Mouse (Mus musculus) embryo, embryonic 11.5 days (tissue): ENCODE results near the gene Rapsn.

ENCODE experiments used
- DNase-seq: peaks from one replicate; pipeline ENCODE4 v3.0.0-alpha.2; 2012; ENCODE audit warnings: low read depth, low spot score

The Rapsn gene

GRCm38 (mm10) chr2:91080784-91081513, 45.5 kb downstream of the Rapsn start:
- DNase-seq, result no peak

GRCm38 (mm10) chr2:91081775-91082695, 46.6 kb downstream of the Rapsn start, which contains the start of gene Spi1:
Gene Spi1, plus strand, starts transcription at chr2:91082390.
- DNase-seq, result no peak

- DNase-seq, result no peak
Measured at GRCm38 (mm10) chr2:91082844-91083243, 47.4 kb downstream of the Rapsn start.

- DNase-seq, result no peak
Measured at GRCm38 (mm10) chr2:91083366-91083940, 48.0 kb downstream of the Rapsn start.

GRCm38 (mm10) chr2:91084179-91084820, 48.9 kb downstream of the Rapsn start:
- no peak for DNase-seq

- no peak for DNase-seq
Measured at GRCm38 (mm10) chr2:91085494-91086391, 50.3 kb downstream of the Rapsn start.

- no peak for DNase-seq
Measured at GRCm38 (mm10) chr2:91086392-91087237, 51.2 kb downstream of the Rapsn start.

- DNase-seq, result no peak
Measured at GRCm38 (mm10) chr2:91087453-91087852, 52.0 kb downstream of the Rapsn start.

GRCm38 (mm10) chr2:91088987-91089386, 53.6 kb downstream of the Rapsn start:
- no peak for DNase-seq

- DNase-seq, result no peak
Measured at GRCm38 (mm10) chr2:91090208-91090607, 54.8 kb downstream of the Rapsn start.

- DNase-seq, result no peak
Measured at GRCm38 (mm10) chr2:91090827-91091226, 55.4 kb downstream of the Rapsn start.
